Mouse (Mus musculus) adrenal gland (tissue): ENCODE measurements around the gene C1qtnf7.

Experiments used
- intact Hi-C: fragments of 180-260 bp; cut with DNase I; formaldehyde crosslinking; loops from one replicate; pipeline ENCODE4 v1.15.1; 2025
- long read RNA-seq, 2 experiments: library from polyadenylated mRNA; unstranded; transcript quantifications; one replicate each; pipeline ENCODE4 v2.0.0; 2020; ENCODE audit warnings: borderline replicate concordance in 1 of 2; ENCODE audit not compliant: insufficient replicate concordance in 1 of 2

Gene C1qtnf7
- long read RNA-seq, experiment 1, transcript C1qtnf7-201 (3 exons, 3,879 nt), result major isoform, 6 of 12 reads
- long read RNA-seq, experiment 1, partial matches to known transcripts, result 1 of 12 reads
- long read RNA-seq, experiment 1, other reads (novel, unspliced or antisense), result 5 of 12 reads
- long read RNA-seq, experiment 2, transcript C1qtnf7-201 (3 exons, 3,879 nt), result major isoform, 7 of 11 reads
- long read RNA-seq, experiment 2, partial matches to known transcripts, result 0 of 11 reads
- long read RNA-seq, experiment 2, other reads (novel, unspliced or antisense), result 4 of 11 reads

DNA sequence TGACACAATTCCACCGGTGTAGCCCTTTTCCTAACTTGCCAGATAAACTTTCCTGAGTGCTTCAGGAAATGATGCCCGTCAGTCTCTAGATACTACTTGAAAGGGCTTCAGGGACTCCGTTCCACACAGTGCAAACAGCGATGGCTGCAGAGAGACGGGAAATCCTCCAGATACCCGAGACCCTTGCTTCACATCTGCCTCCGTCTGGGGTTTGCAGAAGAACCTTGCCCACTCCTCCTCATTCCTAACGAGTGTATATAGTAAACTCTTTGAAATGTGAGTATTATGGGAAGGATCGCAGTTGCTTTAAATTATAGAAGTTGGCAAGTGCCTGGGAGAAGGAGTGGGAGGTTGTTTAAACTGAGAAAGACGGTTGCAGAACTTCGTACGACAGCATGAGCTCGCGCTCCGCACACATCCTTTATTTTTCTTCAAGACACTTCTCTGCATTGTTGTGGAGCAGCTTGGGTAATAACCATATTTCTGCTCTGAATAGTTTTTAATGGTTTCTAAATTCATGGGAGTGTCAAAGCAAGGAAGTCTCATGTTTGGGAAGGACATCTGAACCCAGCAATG, at the start of gene C1qtnf7:
TSS of gene C1qtnf7 (plus strand) at position 138 of the 576 bp plus-strand sequence.
- intact Hi-C loops, result no loop called here

- intact Hi-C loops, result no loop called here
These were observed 48.6 kb upstream of the C1qtnf7 start for GRCm38 (mm10) chr5:43466762-43467161.

DNA sequence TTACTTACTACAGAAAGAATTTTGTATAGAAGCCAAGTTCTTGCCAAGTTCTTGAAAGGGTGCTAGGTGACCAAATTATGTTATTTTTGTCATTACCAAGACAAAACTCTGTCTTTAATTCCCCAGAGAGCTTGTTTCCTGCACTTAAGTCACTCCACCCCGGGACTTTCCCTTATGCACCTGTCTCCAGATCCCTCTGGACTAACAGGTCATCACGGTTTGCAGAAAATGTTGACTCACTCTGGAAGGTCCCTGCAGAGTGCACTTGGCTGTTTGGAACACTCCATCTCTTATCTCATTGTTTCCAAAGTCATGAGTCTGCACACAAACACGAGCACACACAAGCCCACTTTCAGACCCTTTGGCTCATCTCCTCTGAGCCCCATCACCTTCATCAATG, 48.1 kb upstream of the C1qtnf7 start:
- intact Hi-C loops, result no loop called here

DNA sequence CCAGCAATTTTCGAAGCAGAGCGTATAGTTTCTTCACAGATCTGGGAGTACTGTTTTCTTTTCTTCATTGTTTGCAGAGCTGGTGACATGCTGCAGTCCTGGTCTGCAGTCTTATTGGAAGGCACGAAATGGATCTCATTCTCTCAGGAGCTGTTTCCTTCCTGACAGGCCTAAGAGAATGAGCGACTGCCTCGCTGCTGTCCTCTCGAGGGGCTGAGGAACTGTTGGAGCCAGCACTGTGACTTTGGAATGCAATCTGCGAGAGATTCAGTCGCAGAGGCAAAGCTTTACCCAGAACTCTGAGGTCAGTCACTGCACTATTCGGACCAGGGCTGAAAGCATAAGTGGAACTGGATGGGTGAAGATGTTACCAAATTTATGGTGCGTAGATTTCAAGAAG, 46.4 kb upstream of the C1qtnf7 start:
- intact Hi-C loops, result no loop called here

GRCm38 (mm10) chr5:43477953-43478352, 37.4 kb upstream of the C1qtnf7 start:
- intact Hi-C loops, result no loop called here

- intact Hi-C loops, result no loop called here
These were observed 35.3 kb upstream of the C1qtnf7 start for GRCm38 (mm10) chr5:43480046-43480445.

- intact Hi-C loops, result no loop called here
These were observed 34.6 kb upstream of the C1qtnf7 start for GRCm38 (mm10) chr5:43480786-43481185.

DNA sequence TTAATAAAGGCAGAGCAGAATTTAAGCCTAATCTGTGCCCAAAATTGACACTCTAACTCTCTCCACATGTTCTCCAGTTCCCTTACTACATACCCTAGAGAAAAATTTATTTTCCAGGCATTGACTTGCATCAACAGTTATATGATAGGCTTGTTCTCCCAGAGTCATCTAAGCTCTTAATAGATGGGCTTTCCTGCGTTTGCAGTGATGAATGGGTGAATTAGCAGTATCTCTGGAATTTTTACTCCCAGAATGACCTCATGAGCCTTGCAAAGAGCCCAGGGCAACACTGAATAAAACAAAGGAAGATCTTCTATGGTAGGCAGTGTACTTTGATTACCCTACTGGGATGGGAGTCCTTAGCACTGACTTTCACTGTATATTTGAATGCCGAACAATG, 33.5 kb upstream of the C1qtnf7 start:
- intact Hi-C loops, result no loop called here

DNA sequence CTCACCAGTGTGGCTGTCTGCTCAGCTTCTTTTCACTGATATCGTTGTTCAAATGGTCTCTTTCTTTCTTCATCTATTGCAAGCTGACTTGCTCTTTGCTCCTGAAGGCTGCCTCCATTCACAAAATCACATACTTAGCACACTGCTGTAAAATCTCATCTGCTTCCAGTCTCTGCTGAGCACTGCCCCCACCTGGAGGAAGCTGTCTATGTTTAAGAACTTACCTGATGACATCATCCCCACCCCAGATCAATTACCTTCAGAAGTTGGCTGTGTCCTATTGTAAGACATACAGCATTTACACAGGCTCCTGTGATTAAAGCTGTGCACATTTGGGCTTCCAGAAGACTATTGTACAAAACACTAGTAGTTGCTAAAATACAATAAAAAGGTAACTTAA, 13.5 kb upstream of the C1qtnf7 start:
- intact Hi-C loops, result no loop called here

GRCm38 (mm10) chr5:43504243-43504786, 11.0 kb upstream of the C1qtnf7 start:
- intact Hi-C loops, result no loop called here

GRCm38 (mm10) chr5:43508470-43508869, 6.9 kb upstream of the C1qtnf7 start:
- intact Hi-C loops, result no loop called here

- intact Hi-C loops, result no loop called here
These were observed 6.4 kb upstream of the C1qtnf7 start for GRCm38 (mm10) chr5:43508892-43509291.

DNA sequence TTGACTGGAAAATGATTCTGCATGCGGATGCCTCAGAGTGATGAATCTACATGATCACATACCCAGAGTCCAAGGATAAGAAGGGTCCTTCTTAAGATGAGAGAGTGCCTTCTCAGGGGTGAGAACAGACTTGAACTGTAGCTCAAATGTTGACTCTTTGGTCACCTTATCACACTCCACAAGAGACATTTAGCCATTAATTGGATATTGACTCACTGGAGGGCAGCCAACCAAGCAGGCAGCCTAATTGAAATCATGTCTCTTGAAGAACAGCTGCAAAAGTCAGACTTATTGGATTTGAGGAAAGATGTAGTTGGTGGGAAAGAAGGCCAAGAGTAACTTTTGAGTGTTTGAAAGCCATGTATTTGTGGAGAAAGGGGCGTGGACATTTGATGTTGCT, 4.2 kb upstream of the C1qtnf7 start:
- intact Hi-C loops, result no loop called here

DNA sequence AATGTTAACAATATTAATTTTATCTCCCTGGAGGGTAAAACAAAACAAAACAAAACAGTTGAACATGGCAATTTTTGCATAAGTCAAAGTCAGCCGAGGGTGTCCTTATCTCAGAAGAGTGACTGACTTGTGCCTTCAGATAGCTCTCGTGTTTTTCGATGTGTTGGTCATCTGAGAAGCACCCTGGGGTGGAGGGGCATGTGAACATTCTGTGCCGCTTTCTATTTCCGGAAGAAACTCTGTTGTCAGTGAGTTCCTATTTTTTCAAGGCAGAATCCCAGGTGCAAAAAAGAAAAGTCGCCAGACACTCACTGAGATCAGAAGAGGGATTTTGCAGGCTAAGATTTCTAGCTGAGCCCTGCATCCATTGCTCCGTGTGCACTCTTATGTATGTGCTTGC, 1.2 kb downstream of the C1qtnf7 start:
- intact Hi-C loops, result no loop called here

DNA sequence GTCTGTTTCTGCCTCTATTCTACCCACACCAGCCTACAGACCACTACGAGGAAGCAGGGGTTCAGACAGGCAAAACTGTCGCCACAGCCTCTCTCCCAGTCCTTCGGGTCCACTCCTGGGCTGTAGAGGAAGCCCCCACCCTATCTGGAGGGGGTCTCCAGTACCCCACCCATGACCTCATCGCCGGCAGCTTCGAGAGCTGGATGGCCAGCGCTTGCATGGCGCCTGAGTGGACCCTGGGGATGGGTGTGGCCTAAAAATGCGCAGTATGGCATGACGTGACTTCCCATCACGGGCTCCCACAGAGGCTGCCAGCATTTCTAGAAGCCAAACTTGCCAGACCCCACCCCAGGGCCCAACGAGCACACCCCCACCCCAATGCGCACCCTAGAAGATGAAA, 2.0 kb downstream of the C1qtnf7 start:
- intact Hi-C loops, result no loop called here

DNA sequence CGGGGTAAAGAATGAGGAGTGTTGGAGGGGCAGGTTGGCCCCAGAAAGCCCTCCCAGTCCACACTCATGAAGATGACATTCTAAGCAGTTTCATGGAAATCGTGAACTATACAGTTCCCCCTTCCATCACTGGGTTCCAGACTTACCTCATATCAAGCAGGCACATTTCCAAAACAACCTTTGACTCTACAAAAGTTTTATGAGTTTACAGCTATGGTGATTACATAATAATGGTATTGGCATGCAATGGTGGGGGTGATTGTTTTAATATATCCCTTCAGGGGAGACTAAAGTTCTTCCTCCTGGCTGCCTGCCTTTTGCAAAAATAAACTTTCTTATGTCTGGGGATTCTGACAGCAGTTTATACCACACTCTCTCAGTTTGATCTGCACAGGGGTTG, 4.6 kb downstream of the C1qtnf7 start:
- intact Hi-C loops, result no loop called here

GRCm38 (mm10) chr5:43521369-43521768, 6.0 kb downstream of the C1qtnf7 start:
- intact Hi-C loops, result no loop called here

- intact Hi-C loops, result no loop called here
These were observed 7.5 kb downstream of the C1qtnf7 start for GRCm38 (mm10) chr5:43522866-43523265.

DNA sequence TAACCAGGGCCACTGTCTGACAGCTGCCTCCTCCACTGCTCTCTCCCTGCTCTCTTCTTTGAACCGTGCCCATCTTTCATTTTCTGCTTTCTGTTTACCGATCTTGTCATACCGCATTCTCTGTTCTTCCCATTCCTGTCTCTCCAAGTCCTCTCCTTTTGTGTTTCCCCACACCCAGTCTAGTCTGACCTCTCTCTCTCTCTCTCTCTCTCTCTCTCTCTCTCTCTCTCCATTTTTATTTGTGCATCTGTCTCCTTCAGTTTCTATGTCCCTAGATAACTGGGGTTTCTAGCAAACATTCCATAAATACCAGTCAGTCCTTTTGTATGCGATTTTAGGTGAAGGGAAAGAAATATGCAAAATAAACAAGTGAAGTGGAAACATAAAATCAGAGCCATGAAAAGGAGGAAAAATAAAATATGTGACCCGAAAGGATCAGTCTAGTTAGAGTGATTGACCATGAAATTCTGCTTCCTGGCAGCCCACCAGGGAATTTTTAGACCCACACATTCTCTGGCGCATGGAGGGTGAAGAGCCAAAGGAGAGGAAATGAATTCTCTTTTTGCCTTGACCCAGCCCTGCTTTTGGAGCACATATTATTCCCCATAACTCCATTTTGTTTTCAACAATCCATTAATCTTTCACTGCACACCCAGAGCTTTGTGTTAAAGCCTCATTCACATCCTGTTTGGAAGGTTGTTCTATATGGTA, 11.7 kb downstream of the C1qtnf7 start:
- intact Hi-C loops, result no loop called here

- intact Hi-C loops, result no loop called here
These were observed 14.8 kb downstream of the C1qtnf7 start for GRCm38 (mm10) chr5:43530186-43530585.

DNA sequence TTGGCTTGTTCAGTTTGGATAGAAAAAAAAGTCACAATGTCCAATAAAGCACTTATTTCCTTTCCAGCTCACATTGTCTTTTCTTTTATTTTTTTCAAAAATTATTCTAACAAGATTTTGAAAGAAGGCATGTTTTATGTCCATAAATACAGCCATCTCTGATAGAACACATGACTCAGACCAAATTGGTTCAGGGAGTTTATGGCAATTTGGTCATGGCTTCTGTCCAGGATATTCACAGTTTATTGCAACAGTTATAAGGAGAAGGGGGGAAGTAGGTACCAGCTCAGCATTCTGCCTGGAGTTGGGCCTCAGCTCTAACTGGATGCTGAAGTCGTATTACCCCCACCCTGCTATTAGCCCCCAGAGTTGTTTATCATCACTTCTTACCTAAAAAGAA, 15.5 kb downstream of the C1qtnf7 start:
- intact Hi-C loops, result no loop called here
